Comparison of ENCODE assay signal across 7 mouse cellular contexts in genomic region chr2:11501301-11502254, GRCm38 (mm10). TPM values are rescaled to one million over a fixed set of nuclear protein-coding genes. Genes with fewer than 3 reads are reported as not detected.
A peak's percentile ranks its signal among the peaks of the same experiment; 100 is the strongest.
DNase-seq lines count a peak whose midpoint lies in the region; ATAC-seq lines count a peak whose summit lies in the region.

No protein-coding gene starts in this region.

- DNase-seq in adrenal gland, postnatal 25 days: peak; percentile 94
- DNase-seq in heart, adult 18-20 months: peak; percentile 94
- peak; percentile 93 for DNase-seq in kidney, adult 18-20 months
- peak; percentile 92 for DNase-seq in limb, embryonic 10.5 days (ENCODE audit: low spot score)
- DNase-seq in skeletal muscle tissue, adult 2 months (ENCODE audit: low read depth, low spot score): peak; percentile 97

- under 1% methylated on average over 76 of the region's 76 CpGs for WGBS in embryonic facial prominence, embryonic 12.5 days
- under 1% methylated on average over 76 of the region's 76 CpGs for WGBS in limb, embryonic 10.5 days
- WGBS in midbrain, embryonic 12.5 days: under 1% methylated on average over 76 of the region's 76 CpGs

- peak overlapping the region; percentile 64 for H3K4me3 ChIP-seq in embryonic facial prominence, embryonic 12.5 days
- peak overlapping the region; percentile 74 for H3K4me3 ChIP-seq in limb, embryonic 10.5 days
- peak overlapping the region; percentile 64 for H3K4me3 ChIP-seq in midbrain, embryonic 12.5 days

- H3K27me3 ChIP-seq in embryonic facial prominence, embryonic 12.5 days: peaks cover 16% of the 10 kb centered on the region; the same call in 1 of the 2 replicates
- peaks cover 33% of the 10 kb centered on the region for H3K27me3 ChIP-seq in limb, embryonic 10.5 days (ENCODE audit: low read depth, poor library complexity, severe bottlenecking)
- peaks cover 31% of the 10 kb centered on the region for H3K27me3 ChIP-seq in midbrain, embryonic 12.5 days

- H3K4me2 ChIP-seq in embryonic facial prominence, embryonic 12.5 days (replicated peaks): peak overlapping the region; percentile 84
- peak overlapping the region; percentile 91 for H3K4me2 ChIP-seq in midbrain, embryonic 12.5 days (replicated peaks)

- no peaks in the 10 kb centered on the region for H3K9me3 ChIP-seq in embryonic facial prominence, embryonic 12.5 days
- no peaks in the 10 kb centered on the region for H3K9me3 ChIP-seq in limb, embryonic 10.5 days (replicated peaks)
- H3K9me3 ChIP-seq in midbrain, embryonic 12.5 days: no peaks in the 10 kb centered on the region

- H3K36me3 ChIP-seq in embryonic facial prominence, embryonic 12.5 days: 0 out of 2 replicates have a peak, but pooled peaks cover 2% of the 10 kb centered on the region
- peaks cover 18% of the 10 kb centered on the region for H3K36me3 ChIP-seq in limb, embryonic 10.5 days
- 0 out of 2 replicates have a peak, but pooled peaks cover 6% of the 10 kb centered on the region for H3K36me3 ChIP-seq in midbrain, embryonic 12.5 days

- ATAC-seq in embryonic facial prominence, embryonic 12.5 days (ENCODE audit: insufficient number of reproducible peaks, insufficient read depth, low FRiP score, low TSS enrichment): peak; percentile 85
- peak; percentile 88 for ATAC-seq in midbrain, embryonic 12.5 days (ENCODE audit: low FRiP score, low read depth)

- H3K4me1 ChIP-seq in embryonic facial prominence, embryonic 12.5 days: peaks cover 17% of the 10 kb centered on the region
- H3K4me1 ChIP-seq in limb, embryonic 10.5 days: peaks cover 29% of the 10 kb centered on the region
- H3K4me1 ChIP-seq in midbrain, embryonic 12.5 days: peaks cover 33% of the 10 kb centered on the region

- H3K27ac ChIP-seq in embryonic facial prominence, embryonic 12.5 days: peak overlapping the region; percentile 88
- peak overlapping the region; percentile 93 for H3K27ac ChIP-seq in limb, embryonic 10.5 days
- peak overlapping the region; percentile 89 for H3K27ac ChIP-seq in midbrain, embryonic 12.5 days (replicated peaks)

- H3K9ac ChIP-seq in embryonic facial prominence, embryonic 12.5 days: peak overlapping the region; percentile 68
- peak overlapping the region; percentile 88 for H3K9ac ChIP-seq in midbrain, embryonic 12.5 days (replicated peaks)

RNA-seq across cellular contexts. Expression of gene Pfkfb3, which starts 52.3 kb away (rescaled TPM):
- 93.7 and 145 TPM in 2 replicates for total RNA-seq in adrenal gland, postnatal 25 days (2021)
- polyA plus RNA-seq in embryonic facial prominence, embryonic 12.5 days (2016; fragmentation: Nextera tagmentation; extraction: Ambion mirVana): 14.2 and 16.2 TPM in 2 replicates
- total RNA-seq in heart, adult 18-20 months (2021): 10 to 100 TPM; 11.3 to 23.2 TPM
- polyA plus RNA-seq in limb, embryonic 10.5 days (2016; fragmentation: Nextera tagmentation; extraction: Ambion mirVana): 10.7 and 11.3 TPM in 2 replicates
- 14.9 and 16.3 TPM in 2 replicates for polyA plus RNA-seq in midbrain, embryonic 12.5 days (2016; fragmentation: Nextera tagmentation; extraction: Ambion mirVana)

Comparison
In these comparisons a context has a peak if more than half of its experiments do, and no peak if none do; other contexts are left out.
1. Peak in every context shown above with its lines: DNase-seq, ATAC-seq, H3K4me3 ChIP-seq and H3K27ac ChIP-seq.